14 mouse cellular contexts compared by ENCODE assay signal in genomic region chr12:111302018-111302345, GRCm38 (mm10). TPM values are rescaled to one million over a fixed set of nuclear protein-coding genes. Genes with fewer than 3 reads are reported as not detected.
"Had no signal": no experiment of that assay in that cellular context is flagged by ENCODE, and none has a peak within 500 bp of the region (broad histone marks: within the 10 kb centered on the region; RNA-seq: fewer than 3 reads in every experiment).

No protein-coding gene starts in this region.

- ATAC-seq: midbrain, embryonic 13.5 days had no signal

- H3K27ac ChIP-seq: left cerebral cortex, adult 2 months; limb, embryonic 10.5 days; liver, embryonic 15.5 days; macrophage; midbrain, embryonic 13.5 days; stomach, postnatal 0 days had no signal

- DNase-seq: kidney, adult 11 months; kidney, adult 9 months; kidney, postnatal 14 days; lung, adult 2 months; lung, postnatal 10 days; right cerebral cortex, postnatal 25 days; thymus, postnatal 14 days had no signal

- H3K9ac ChIP-seq: liver, embryonic 15.5 days; midbrain, embryonic 13.5 days had no signal

- H3K4me3 ChIP-seq: left cerebral cortex, adult 2 months; limb, embryonic 10.5 days; liver, embryonic 15.5 days; midbrain, embryonic 13.5 days had no signal

- H3K9me3 ChIP-seq: limb, embryonic 10.5 days; liver, embryonic 15.5 days; midbrain, embryonic 13.5 days had no signal

- H3K27me3 ChIP-seq: liver, embryonic 15.5 days; midbrain, embryonic 13.5 days had no signal

- H3K4me2 ChIP-seq: liver, embryonic 11.5 days; liver, embryonic 15.5 days; midbrain, embryonic 13.5 days had no signal

- H3K4me1 ChIP-seq: limb, embryonic 10.5 days; liver, embryonic 15.5 days; midbrain, embryonic 13.5 days had no signal

RNA-seq across cellular contexts. Expression of gene Amn, which starts 31.1 kb away (rescaled TPM):
- polyA plus RNA-seq: macrophage had no signal
